Mouse (Mus musculus) mature B cell (primary cell): ENCODE data around the gene Sf3b4.

ENCODE experiments used
- in situ Hi-C: fragments of 300-500 bp; cut with MboI; formaldehyde crosslinking; loops from 2 replicates; pipeline ENCODE4 v1.14.3; 2019

The Sf3b4 gene

DNA sequence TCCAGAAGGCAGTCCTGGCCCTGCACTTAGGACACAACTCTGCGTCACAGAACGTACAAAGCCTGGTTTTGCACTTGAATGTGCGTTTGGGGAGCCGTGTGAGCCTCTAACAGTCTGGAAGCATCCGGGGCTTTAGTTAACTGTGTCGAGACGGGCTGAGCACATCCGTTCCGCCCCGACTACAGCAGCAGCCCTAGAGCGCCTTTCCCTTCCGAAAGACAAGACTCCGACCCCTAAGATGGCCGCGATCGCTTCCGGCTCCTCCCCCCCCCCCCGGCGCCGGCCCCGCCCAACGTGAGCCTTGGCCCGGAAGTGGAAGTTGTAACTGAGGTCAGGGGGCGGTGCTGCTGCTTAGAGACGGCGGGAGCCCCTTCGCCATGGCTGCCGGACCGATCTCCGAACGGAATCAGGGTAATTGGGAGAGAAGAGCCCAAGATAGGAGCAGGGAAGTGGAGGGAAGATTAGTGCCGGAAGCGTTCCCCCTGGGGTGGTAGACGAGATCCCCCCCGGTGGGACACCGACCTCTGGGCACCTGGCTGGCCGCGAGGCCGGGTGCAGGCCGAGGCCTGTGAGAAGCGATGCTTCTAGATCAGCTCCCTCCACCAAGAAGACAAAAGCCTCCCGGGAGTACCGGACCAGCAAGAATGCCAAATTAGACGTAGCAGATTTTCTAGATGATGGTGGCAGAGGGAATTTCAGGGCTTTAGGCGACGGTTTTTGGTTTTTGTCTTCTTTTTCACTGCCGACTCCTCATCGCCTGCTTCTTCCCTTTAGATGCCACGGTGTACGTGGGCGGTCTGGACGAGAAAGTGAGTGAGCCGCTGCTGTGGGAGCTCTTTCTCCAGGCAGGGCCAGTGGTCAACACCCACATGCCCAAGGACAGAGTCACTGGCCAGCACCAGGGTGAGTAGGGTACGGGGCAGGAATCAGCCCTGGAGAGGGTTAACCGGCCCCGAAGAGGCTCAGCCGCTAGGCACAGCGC, at the start of gene Sf3b4:
TSS of gene Sf3b4 (plus strand) at position 136 of the 982 bp plus-strand sequence.
- in situ Hi-C loops: no loop called here

- in situ Hi-C loops: no loop called here
Observed at GRCm38 (mm10) chr3:96124235-96124634, 47.9 kb upstream of the Sf3b4 start.

DNA sequence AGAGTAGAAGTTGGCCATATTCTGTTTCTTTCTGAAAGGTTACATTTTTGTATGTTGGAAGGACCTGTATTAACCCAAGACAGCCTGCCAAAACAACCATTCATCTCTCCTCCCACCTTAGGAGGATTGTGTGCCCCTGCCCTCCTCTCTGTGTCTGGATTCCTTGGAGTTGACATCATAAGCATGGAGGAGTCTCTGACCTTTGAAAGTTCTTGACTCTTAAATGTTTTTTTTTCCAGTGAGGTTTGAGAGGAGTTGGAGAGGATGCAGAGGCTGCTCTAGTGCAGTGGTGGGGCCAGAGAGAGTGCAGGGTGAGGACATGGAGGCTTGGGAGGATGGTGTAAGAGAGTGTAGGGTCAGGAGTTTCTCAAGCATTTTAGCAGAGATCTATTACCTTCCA, 44.0 kb upstream of the Sf3b4 start:
- in situ Hi-C loops: no loop called here

- in situ Hi-C loops: no loop called here
Observed at GRCm38 (mm10) chr3:96132478-96132877, 39.7 kb upstream of the Sf3b4 start.

DNA sequence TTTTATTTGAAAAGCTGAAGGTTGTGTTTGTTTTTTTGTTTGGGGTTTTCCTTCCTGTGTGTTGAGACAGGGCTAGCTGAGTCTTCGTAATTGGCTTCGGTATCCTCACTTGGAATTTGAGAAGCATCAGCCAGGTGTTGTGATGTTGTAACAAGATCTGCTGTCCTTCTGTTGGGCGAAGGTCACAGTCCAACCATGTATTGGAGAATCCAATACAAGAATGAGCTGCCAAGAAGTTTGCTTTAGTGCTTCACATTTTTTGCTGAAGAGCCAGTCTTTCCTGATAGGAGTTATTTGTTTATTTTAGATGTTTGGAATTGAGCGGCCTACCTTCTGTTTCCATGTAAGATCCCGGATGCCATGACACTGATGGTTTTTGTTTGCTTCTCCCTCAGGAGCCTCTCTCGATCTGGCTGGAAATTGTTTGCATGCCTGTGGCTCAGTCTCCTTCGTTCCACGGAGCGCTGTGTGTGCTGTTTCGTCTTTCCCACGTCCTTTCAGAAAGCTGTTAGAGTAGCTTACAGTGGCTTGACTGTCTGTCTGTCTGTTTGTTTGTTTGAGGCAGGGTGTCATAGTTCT, 38.7 kb upstream of the Sf3b4 start:
- in situ Hi-C loops: no loop called here

DNA sequence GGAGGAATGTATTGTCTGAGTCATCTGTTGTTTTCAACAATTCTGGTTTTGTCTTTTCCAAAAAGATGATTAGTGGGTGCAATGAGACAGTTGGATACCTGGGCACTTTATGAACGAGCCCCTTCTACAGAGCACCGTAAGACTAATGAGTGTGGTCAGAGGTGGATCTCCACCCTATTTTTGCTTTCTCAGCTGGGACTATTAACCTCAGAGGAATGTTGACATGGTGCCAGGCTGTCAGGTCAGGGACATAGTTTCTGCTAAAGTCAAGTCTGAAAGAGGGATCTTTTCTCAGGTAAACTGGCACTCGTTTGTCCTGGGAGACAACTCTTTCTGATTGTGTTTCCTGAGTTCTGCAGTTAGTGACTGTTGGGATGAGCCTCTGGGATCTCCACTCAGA, 37.1 kb upstream of the Sf3b4 start:
- in situ Hi-C loops: no loop called here

- in situ Hi-C loops: loop anchor here (5.0 to 10.0 kb wide), 2 partner anchors 66 to 183 kb away; no protein-coding TSS in a partner anchor
Observed at GRCm38 (mm10) chr3:96147950-96148349, 24.2 kb upstream of the Sf3b4 start.

- in situ Hi-C loops: no loop called here
Observed at GRCm38 (mm10) chr3:96151836-96152235, 20.3 kb upstream of the Sf3b4 start.

- in situ Hi-C loops: no loop called here
Observed at GRCm38 (mm10) chr3:96152611-96153010, 19.5 kb upstream of the Sf3b4 start.

DNA sequence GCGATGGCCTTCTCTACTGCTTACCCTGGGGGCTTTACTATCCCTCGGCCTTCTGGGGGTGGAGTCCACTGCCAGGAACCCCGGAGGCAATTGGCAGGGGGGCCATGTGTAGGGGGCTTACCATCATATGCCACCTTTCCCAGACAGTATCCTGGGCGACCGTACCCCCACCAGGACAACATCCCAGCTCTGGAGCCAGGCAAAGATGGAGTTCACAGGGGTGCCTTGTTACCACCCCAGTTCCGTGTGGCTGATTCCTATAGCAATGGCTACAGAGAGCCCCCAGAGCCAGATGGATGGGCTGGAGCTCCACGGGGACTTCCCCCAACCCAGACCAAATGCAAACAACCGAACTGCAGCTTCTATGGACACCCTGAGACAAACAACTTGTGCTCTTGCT, 16.6 kb upstream of the Sf3b4 start:
- in situ Hi-C loops: no loop called here

DNA sequence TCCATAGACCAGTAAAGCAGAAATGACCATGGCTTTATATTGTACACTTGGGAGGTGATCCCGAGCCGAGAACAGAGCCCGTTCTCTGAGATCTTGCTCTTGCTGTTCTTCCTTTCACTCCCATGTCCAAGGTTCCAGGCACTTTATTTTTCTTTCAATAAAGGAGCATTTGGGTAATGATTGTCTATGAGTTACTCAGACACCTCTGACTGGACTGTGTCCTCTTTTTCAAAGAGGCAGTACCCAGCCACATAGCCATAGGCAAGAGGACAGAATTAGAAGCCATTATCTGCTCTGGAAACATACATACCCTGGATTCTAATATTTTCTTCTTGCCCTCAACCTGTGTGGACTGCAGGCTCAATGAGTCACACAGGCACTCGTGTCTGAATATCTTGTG, 12.3 kb upstream of the Sf3b4 start:
- in situ Hi-C loops: no loop called here

DNA sequence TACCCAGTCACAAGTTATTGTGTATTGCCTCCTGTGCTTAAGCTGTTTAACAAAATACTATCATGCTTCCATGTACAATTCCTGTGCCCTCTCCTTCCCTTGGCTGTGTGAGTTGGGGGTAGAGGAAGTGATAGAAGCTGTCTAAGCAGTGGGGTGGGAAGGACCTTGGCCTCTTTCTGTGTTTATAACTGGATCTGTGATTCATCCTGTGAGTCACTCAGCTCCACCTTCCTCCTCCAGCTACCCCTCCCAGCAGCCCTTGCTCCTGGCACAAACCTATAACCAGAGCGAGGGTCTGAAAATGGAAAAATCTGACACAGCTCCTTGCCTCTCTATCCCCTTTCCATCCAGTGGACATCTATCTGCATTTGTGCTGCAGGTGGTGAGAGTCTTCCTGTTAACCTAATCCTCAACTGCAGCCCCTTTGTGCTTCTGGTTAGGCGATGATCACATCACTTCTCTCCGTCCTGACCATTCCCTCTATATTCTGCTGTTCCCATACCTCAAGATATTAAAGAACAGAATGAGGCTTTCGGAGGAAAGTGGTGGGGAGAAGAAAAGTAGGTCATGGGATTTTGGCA, 11.8 kb upstream of the Sf3b4 start:
- in situ Hi-C loops: no loop called here

GRCm38 (mm10) chr3:96160803-96161516, 11.2 kb upstream of the Sf3b4 start:
- in situ Hi-C loops: no loop called here

DNA sequence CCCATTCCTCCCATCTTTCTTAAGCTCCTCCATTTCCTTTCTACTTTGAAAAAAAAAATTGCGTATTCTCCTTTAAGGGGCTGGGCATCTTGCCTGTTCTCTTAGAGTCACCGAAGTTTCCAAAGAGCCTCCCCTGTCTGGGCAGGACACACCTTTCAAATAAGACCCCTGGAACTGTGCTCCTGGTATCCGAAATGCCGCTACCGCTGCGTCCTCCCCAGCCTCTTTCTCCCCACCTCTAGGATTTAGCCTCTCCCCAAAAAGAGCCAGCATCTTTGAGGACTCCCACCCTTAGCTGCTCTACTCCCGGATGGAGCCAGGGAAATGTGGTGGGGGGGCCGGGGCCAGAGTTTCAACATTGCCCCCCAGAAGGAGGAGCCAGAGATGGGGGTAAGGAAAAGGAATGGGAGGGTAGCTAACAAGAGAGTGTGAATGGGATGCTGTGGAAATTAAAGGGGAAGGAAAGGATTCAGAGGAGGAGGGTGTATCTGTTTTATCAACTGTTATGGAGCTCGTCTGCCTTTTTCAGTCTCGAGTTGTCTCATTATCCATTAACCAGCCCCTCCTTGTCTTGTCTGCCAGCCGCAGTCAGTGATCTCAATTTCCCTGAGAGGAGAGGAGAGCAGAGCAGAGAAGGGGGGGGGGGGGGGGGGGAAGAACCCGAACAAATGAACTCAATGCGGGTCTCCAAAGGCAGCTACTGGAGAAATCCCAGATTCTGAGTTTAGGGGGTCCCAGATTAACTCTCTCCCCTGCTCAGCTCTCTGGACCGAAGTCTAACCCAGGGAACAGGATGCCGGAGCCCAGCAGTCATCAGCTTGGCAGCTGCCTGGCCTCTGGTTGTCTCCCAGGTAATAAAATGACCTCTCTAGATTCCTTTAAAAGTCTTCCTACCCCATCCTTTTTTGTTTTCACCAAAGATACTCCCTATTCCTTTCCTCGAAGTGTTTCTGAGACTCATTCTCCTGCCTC, 10.0 kb upstream of the Sf3b4 start, which contains the start of gene Mtmr11:
TSS of gene Mtmr11 (plus strand) at position 136 of the 972 bp plus-strand sequence.
- in situ Hi-C loops: no loop called here

- in situ Hi-C loops: no loop called here
Observed at GRCm38 (mm10) chr3:96163040-96163439, 9.1 kb upstream of the Sf3b4 start.

DNA sequence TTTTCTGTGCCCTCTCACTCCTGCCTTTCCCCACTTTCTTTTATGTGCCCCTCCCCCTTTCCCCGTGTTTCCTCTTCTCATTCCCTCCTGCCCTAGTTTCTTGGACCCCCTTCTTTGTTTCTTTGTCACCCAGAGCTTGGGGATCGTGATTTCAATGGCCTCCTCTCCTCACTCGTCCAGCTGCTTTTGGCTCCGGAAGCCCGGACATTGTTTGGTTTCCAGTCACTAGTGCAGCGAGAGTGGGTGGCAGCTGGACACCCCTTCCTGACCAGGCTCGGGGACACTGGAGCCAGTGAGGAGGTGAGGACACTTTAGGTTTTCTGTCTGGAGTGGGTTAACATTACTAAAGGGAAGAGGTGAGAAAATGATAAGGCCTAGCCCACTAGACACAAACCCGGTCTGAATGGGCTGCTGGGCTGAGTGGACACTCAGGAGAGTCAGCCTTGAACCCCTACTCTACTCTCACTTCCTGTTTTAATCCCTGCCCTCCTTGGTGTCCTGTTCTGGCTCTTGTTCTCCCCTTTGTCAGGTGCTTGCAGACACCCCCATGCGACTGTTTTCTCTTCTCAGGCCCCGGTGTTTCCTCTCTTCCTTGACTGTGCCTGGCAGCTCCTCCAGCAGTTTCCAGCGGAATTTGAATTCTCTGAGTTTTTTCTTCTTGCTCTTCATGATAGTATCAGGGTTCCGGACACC, 3.5 kb upstream of the Sf3b4 start:
- in situ Hi-C loops: no loop called here

DNA sequence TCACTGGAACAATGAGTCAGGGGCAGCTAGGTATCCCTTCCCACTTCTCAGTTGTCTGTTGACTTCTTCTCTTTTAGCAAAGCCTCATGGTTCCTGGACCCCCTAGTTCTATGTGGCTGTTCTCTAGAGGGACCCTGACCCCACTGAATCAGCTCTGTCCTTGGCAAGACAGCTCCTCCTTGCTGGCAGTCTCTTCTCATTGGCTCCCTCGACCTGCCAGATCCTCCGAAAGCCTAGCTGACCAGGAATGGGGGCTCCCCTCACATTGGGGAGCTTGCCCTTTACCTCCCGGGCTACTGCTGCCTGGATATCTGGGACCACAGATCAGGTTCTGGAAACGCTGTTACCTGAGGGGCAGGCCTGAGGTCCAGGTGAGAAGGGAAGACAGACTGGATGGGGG, 1.9 kb upstream of the Sf3b4 start:
- in situ Hi-C loops: no loop called here

- in situ Hi-C loops: no loop called here
Observed at GRCm38 (mm10) chr3:96170976-96171545, 1.1 kb upstream of the Sf3b4 start.

DNA sequence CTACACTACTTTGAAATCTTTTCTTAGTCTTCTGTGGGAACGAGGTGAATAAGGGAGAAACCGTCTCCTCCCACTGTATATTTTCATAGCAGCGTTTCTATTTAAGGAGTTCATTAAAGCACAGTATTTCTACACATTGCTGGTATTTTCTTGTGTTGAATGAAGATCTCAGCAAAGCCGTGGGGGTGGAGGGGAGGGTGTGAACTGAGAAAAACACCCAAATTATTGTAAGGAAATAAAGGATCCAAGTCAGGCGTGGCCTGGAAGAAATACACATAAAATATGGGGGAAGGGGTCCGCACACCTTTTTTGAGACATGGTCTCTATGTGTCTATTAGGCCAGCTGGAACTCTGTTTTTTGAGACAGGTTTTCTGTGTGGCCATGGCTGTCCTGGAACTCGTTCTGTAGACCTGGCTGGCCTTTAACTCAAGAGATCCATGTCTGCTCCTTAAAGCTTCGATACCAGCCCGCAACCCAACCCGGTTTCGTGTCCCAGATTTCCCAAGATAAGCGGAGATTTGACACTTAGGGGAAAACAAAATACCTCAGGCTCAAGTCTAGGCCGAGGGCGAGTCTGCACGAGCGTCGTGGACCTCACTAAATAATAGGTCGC, 442 bp upstream of the Sf3b4 start:
- in situ Hi-C loops: no loop called here
